Mouse (Mus musculus): ENCODE data around the gene Kcnj2. TPM values are rescaled to one million over a fixed set of nuclear protein-coding genes. Genes with fewer than 3 reads are reported as not detected.

The Kcnj2 gene
- total RNA-seq (2021) = 10 to 100 TPM; 10.1 to 11.0 TPM

- DNase-seq = peak; percentile 93
Observed at GRCm38 (mm10) chr11:111065635-111066298, at the start of gene Kcnj2. Kcnj2 (plus strand) TSS chr11:111066164.

GRCm38 (mm10) chr11:111016206-111016605, 49.8 kb upstream of the Kcnj2 start:
- intact Hi-C loops (cut with DNase I) = no loop called here
- no peak for DNase-seq

More at GRCm38 (mm10) chr11:111065635-111066298, at the start of gene Kcnj2:
- intact Hi-C loops (cut with DNase I) = loop anchor here (5.0 kb wide), 2 partner anchors 382 to 457 kb away; no protein-coding TSS in a partner anchor

- intact Hi-C loops (cut with DNase I) = no loop called here
- no peak for DNase-seq
Observed at GRCm38 (mm10) chr11:111020211-111020610, 45.8 kb upstream of the Kcnj2 start.

- intact Hi-C loops (cut with DNase I) = no loop called here
Observed at GRCm38 (mm10) chr11:111022681-111023281, 43.2 kb upstream of the Kcnj2 start.

GRCm38 (mm10) chr11:111042175-111042574, 23.8 kb upstream of the Kcnj2 start:
- intact Hi-C loops (cut with DNase I) = no loop called here
- peak; percentile 39 for DNase-seq

More at GRCm38 (mm10) chr11:111022681-111023281, 43.2 kb upstream of the Kcnj2 start:
- DNase-seq = no peak

- intact Hi-C loops (cut with DNase I) = no loop called here
Observed at GRCm38 (mm10) chr11:111043298-111043697, 22.7 kb upstream of the Kcnj2 start.

GRCm38 (mm10) chr11:111054252-111054651, 11.7 kb upstream of the Kcnj2 start:
- intact Hi-C loops (cut with DNase I) = loop anchor here (10.0 kb wide), 1 partner anchor 249 kb away; no protein-coding TSS in a partner anchor
- DNase-seq = no peak

More at GRCm38 (mm10) chr11:111043298-111043697, 22.7 kb upstream of the Kcnj2 start:
- no peak for DNase-seq

GRCm38 (mm10) chr11:111054854-111055822, 10.8 kb upstream of the Kcnj2 start:
- intact Hi-C loops (cut with DNase I) = loop anchor here (10.0 kb wide), 1 partner anchor 250 kb away; no protein-coding TSS in a partner anchor
- DNase-seq = no peak

GRCm38 (mm10) chr11:111056030-111056429, 9.9 kb upstream of the Kcnj2 start:
- DNase-seq = no peak
- intact Hi-C loops (cut with DNase I) = loop anchor here (10.0 kb wide), 1 partner anchor 251 kb away; no protein-coding TSS in a partner anchor

GRCm38 (mm10) chr11:111057435-111057834, 8.5 kb upstream of the Kcnj2 start:
- no peak for DNase-seq
- intact Hi-C loops (cut with DNase I) = loop anchor here (10.0 kb wide), 1 partner anchor 253 kb away; no protein-coding TSS in a partner anchor

- intact Hi-C loops (cut with DNase I) = loop anchor here (10.0 kb wide), 1 partner anchor 255 kb away; no protein-coding TSS in a partner anchor
- DNase-seq = no peak
Observed at GRCm38 (mm10) chr11:111059440-111059839, 6.5 kb upstream of the Kcnj2 start.

GRCm38 (mm10) chr11:111060216-111060615, 5.7 kb upstream of the Kcnj2 start:
- intact Hi-C loops (cut with DNase I) = loop anchor here (5.0 kb wide), 2 partner anchors 353 to 488 kb away; no protein-coding TSS in a partner anchor

GRCm38 (mm10) chr11:111064751-111065527, 1.0 kb upstream of the Kcnj2 start:
- intact Hi-C loops (cut with DNase I) = loop anchor here (5.0 kb wide), 4 partner anchors 358 to 493 kb away; no protein-coding TSS in a partner anchor
- DNase-seq = peak; percentile 39

More at GRCm38 (mm10) chr11:111060216-111060615, 5.7 kb upstream of the Kcnj2 start:
- DNase-seq = no peak

GRCm38 (mm10) chr11:111066299-111066691, 331 bp downstream of the Kcnj2 start:
- intact Hi-C loops (cut with DNase I) = loop anchor here (5.0 kb wide), 2 partner anchors 381 to 456 kb away; no protein-coding TSS in a partner anchor
- peak; percentile 8 for DNase-seq

GRCm38 (mm10) chr11:111067787-111068186, 1.8 kb downstream of the Kcnj2 start:
- intact Hi-C loops (cut with DNase I) = loop anchor here (5.0 kb wide), 2 partner anchors 380 to 455 kb away; no protein-coding TSS in a partner anchor
- DNase-seq = no peak

- DNase-seq = no peak
- intact Hi-C loops (cut with DNase I) = no loop called here
Observed at GRCm38 (mm10) chr11:111070460-111070859, 4.5 kb downstream of the Kcnj2 start.

- intact Hi-C loops (cut with DNase I) = no loop called here
- DNase-seq = no peak
Observed at GRCm38 (mm10) chr11:111074131-111074530, 8.2 kb downstream of the Kcnj2 start.

- intact Hi-C loops (cut with DNase I) = no loop called here
- no peak for DNase-seq
Observed at GRCm38 (mm10) chr11:111078107-111078506, 12.1 kb downstream of the Kcnj2 start.

- no peak for DNase-seq
- intact Hi-C loops (cut with DNase I) = no loop called here
Observed at GRCm38 (mm10) chr11:111083009-111083408, 17.0 kb downstream of the Kcnj2 start.

Measured in left cerebral cortex, postnatal 4 days (tissue).